ENCODE assay signal across 9 mouse cellular contexts in the genomic region with DNA sequence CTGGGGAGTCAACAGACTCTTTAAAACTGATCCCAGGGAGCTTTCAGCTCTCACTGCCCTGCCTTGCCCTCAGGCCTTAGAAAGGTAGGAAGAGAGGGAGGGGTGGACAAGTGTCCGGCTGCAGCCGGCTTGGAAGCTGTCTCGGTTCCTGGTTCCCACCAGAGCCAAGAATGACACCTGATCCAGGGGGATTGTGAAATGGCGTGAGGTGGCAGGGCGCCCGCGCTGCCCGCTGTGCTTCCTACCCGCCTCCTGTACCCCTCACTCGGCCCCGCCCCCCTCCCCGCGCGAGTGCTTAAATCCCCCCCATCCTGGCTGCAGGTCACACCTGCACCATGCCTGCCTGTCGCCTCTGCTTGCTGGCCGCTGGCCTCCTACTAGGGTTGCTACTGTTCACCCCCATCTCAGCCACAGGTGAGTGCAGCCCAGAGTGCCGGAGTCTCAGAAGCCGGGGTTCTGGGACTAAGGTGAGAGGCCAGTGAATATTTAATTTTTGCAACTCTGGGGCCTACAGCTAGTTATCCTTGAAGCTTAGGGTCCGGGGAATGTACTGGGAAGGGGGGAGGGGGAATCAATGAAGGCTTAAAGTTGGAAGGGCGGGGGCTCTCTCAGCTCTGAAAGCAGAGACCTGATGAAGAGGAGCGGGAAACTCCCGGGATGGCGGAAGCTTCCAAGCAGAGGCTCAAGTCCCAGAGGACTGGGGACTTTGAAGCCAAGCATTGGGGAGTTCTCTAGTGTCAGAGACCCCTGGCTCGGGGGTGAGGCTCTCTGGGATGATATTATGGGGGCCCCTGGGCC. TPM values are rescaled to one million over a fixed set of nuclear protein-coding genes. Genes with fewer than 3 reads are reported as not detected.
DNase-seq lines count a peak whose midpoint lies in the region; ATAC-seq and TF ChIP-seq lines count a peak whose summit lies in the region.
"Had no signal": no experiment of that assay in that cellular context is flagged by ENCODE, and none has a peak within 500 bp of the region (broad histone marks: within the 10 kb centered on the region; RNA-seq: fewer than 3 reads in every experiment).

A gene (plus strand): TSS at position 23 of the 798 bp plus-strand sequence.

- no peak within 1 kb of the TSS for H3K27ac ChIP-seq in heart, embryonic 14.5 days (replicated peaks in 1 of 2; ENCODE audit: control insufficient read depth in 1 of 2, insufficient read depth in 1 of 2, low read depth in 2 of 2, low read length in 2 of 2)
- peak within 1 kb of the TSS; percentile 52; the same call in 1 of the 2 replicates for H3K27ac ChIP-seq in embryonic facial prominence, embryonic 13.5 days
- H3K27ac ChIP-seq in kidney, adult 2 months (ENCODE audit: insufficient read depth, low read depth, low read length), result peak within 1 kb of the TSS; percentile 51
- peak within 1 kb of the TSS; percentile 74 for H3K27ac ChIP-seq in lung, embryonic 16.5 days (ENCODE audit: low read length)
- H3K27ac ChIP-seq: macrophage had no signal

- WGBS in heart, embryonic 14.5 days, result 5% methylated on average over 24 of the region's 24 CpGs
- 3% methylated on average over 24 of the region's 24 CpGs for WGBS in embryonic facial prominence, embryonic 13.5 days
- 16% methylated on average over 24 of the region's 24 CpGs for WGBS in kidney, adult 2 months
- 2% methylated on average over 20 of the region's 24 CpGs for WGBS in lung, embryonic 16.5 days

- H3K4me2 ChIP-seq in heart, embryonic 14.5 days (ENCODE audit: low read length), result peak within 1 kb of the TSS; percentile 86
- H3K4me2 ChIP-seq in embryonic facial prominence, embryonic 13.5 days, result peak within 1 kb of the TSS; percentile 90
- peak within 1 kb of the TSS; percentile 75 for H3K4me2 ChIP-seq in lung, embryonic 16.5 days (ENCODE audit: low read depth, low read length)

- no peaks in the 10 kb centered on the region for H3K9me3 ChIP-seq in heart, embryonic 14.5 days (ENCODE audit: control insufficient read depth, low read length)
- H3K9me3 ChIP-seq in embryonic facial prominence, embryonic 13.5 days, result no peaks in the 10 kb centered on the region
- no peaks in the 10 kb centered on the region for H3K9me3 ChIP-seq in lung, embryonic 16.5 days (ENCODE audit: control insufficient read depth, low read length)

- H3K4me1 ChIP-seq in heart, embryonic 14.5 days (ENCODE audit: control insufficient read depth in 2 of 2, insufficient read depth in 2 of 2, low read length in 2 of 2), result peaks cover 2 to 14% of the 10 kb centered on the region in 2 experiments; a peak in 3 of 4 replicates
- H3K4me1 ChIP-seq in embryonic facial prominence, embryonic 13.5 days, result peaks cover 23% of the 10 kb centered on the region
- H3K4me1 ChIP-seq in kidney, adult 2 months (ENCODE audit: control insufficient read depth, insufficient read depth, low read length), result no peaks in the 10 kb centered on the region
- H3K4me1 ChIP-seq in lung, embryonic 16.5 days (replicated peaks; ENCODE audit: control insufficient read depth, insufficient read depth, low read length), result peaks cover 15% of the 10 kb centered on the region

- H3K9ac ChIP-seq in heart, embryonic 14.5 days (ENCODE audit: low read length), result peak within 1 kb of the TSS; percentile 64
- H3K9ac ChIP-seq in embryonic facial prominence, embryonic 13.5 days, result peak within 1 kb of the TSS; percentile 75
- H3K9ac ChIP-seq in lung, embryonic 16.5 days (ENCODE audit: low read length), result peak within 1 kb of the TSS; percentile 72

- no peak for DNase-seq in heart, adult 18-20 months
- DNase-seq in kidney, adult 2 months, result peak; percentile 75
- DNase-seq in urinary bladder, adult 2 months (ENCODE audit: low spot score), result peak; percentile 57
- DNase-seq in spleen, adult 12 weeks (ENCODE audit: low spot score), result no peak
- no peak for DNase-seq in frontal cortex, postnatal 25 days (ENCODE audit: low spot score in 2 of 2)

- no peak for TF ChIP-seq CTCF in kidney, adult 2 months (conservative IDR thresholded peaks at IDR 0.05; ENCODE audit: insufficient read depth, insufficient read length, low read depth, low read length)

- H3K4me3 ChIP-seq in heart, embryonic 14.5 days (ENCODE audit: control insufficient read depth in 1 of 2, insufficient read depth in 1 of 2, low read depth in 1 of 2, low read length in 2 of 2), result peak within 1 kb of the TSS; percentile 34 to 47
- H3K4me3 ChIP-seq in embryonic facial prominence, embryonic 13.5 days, result peak within 1 kb of the TSS; percentile 47
- H3K4me3 ChIP-seq in kidney, adult 2 months (ENCODE audit: insufficient read depth, low read depth, low read length), result peak within 1 kb of the TSS; percentile 50
- H3K4me3 ChIP-seq in lung, embryonic 16.5 days (ENCODE audit: low read length), result peak within 1 kb of the TSS; percentile 54

- no peaks in the 10 kb centered on the region for H3K36me3 ChIP-seq in heart, embryonic 14.5 days (ENCODE audit: control insufficient read depth, insufficient read depth, low read length)
- H3K36me3 ChIP-seq in embryonic facial prominence, embryonic 13.5 days, result peaks cover 8% of the 10 kb centered on the region
- no peaks in the 10 kb centered on the region for H3K36me3 ChIP-seq in kidney, adult 2 months (ENCODE audit: control insufficient read depth, insufficient read depth, low read length)
- H3K36me3 ChIP-seq in lung, embryonic 16.5 days (ENCODE audit: control insufficient read depth, insufficient read depth, low read length), result peaks cover 6% of the 10 kb centered on the region; the same call in 1 of the 2 replicates

- no peak for ATAC-seq in heart, embryonic 14.5 days (ENCODE audit: insufficient number of reproducible peaks, insufficient read depth, low FRiP score, low read depth)
- no peak for ATAC-seq in embryonic facial prominence, embryonic 13.5 days (ENCODE audit: insufficient number of reproducible peaks, insufficient read depth, low FRiP score, low TSS enrichment, low read depth)
- ATAC-seq in lung, embryonic 16.5 days (ENCODE audit: low read depth), result peak; percentile 58

- no peak for TF ChIP-seq POLR2A in kidney, adult 2 months (IDR thresholded peaks at IDR 0.05; ENCODE audit: low read depth, low read length)

- peaks cover 27% of the 10 kb centered on the region for H3K27me3 ChIP-seq in heart, embryonic 14.5 days (ENCODE audit: control insufficient read depth, insufficient read depth, low read length)
- H3K27me3 ChIP-seq in embryonic facial prominence, embryonic 13.5 days, result peaks cover 5% of the 10 kb centered on the region; the same call in 1 of the 2 replicates
- no peaks in the 10 kb centered on the region for H3K27me3 ChIP-seq in kidney, adult 2 months (replicated peaks; ENCODE audit: control insufficient read depth, insufficient read depth, low read length)
- H3K27me3 ChIP-seq in lung, embryonic 16.5 days (ENCODE audit: control insufficient read depth, insufficient read depth, low read depth, low read length), result no peaks in the 10 kb centered on the region; the same call in 1 of the 2 replicates

RNA-seq across cellular contexts. Expression of the gene that starts here (rescaled TPM):
- polyA plus RNA-seq in heart, embryonic 14.5 days (2014; fragmentation: Nextera tagmentation; extraction: Ambion mirVana), result 1.3 and 6.2 TPM in 2 replicates
- total RNA-seq in heart, adult 18-20 months (2021), result 10 to 100 TPM in 1 of 2 experiments, 1 to 10 TPM in 1; 1.0 to 11.8 TPM
- polyA plus RNA-seq in embryonic facial prominence, embryonic 13.5 days (2015; fragmentation: Nextera tagmentation; extraction: Ambion mirVana), result 46.5 and 53.4 TPM in 2 replicates
- polyA plus RNA-seq in kidney, adult 2 months (2012; rRNA removed), result 459 and 460 TPM in 2 replicates
- polyA plus RNA-seq in lung, embryonic 16.5 days (2015; fragmentation: Nextera tagmentation; extraction: Ambion mirVana), result 486 and 558 TPM in 2 replicates
- 775 and 802 TPM in 2 replicates for polyA plus RNA-seq in urinary bladder, adult 2 months (2012; rRNA removed)
- polyA plus RNA-seq: macrophage had no signal

Comparison
In these comparisons a context has a peak if more than half of its experiments do, and no peak if none do; other contexts are left out.
1. H3K27ac ChIP-seq: peak in embryonic facial prominence, embryonic 13.5 days (single experiment), kidney, adult 2 months (single experiment) and lung, embryonic 16.5 days (single experiment); none in heart, embryonic 14.5 days (0 of 2).
2. DNase-seq: peak in kidney, adult 2 months (single experiment) and urinary bladder, adult 2 months (single experiment); none in heart, adult 18-20 months (0 of 2), spleen, adult 12 weeks (single experiment) and frontal cortex, postnatal 25 days (0 of 2).
3. Peak in every context shown above with its lines, with median percentiles within 50 percentile points of each other: H3K4me2 ChIP-seq, H3K4me3 ChIP-seq and H3K9ac ChIP-seq.